In the genomic region with DNA sequence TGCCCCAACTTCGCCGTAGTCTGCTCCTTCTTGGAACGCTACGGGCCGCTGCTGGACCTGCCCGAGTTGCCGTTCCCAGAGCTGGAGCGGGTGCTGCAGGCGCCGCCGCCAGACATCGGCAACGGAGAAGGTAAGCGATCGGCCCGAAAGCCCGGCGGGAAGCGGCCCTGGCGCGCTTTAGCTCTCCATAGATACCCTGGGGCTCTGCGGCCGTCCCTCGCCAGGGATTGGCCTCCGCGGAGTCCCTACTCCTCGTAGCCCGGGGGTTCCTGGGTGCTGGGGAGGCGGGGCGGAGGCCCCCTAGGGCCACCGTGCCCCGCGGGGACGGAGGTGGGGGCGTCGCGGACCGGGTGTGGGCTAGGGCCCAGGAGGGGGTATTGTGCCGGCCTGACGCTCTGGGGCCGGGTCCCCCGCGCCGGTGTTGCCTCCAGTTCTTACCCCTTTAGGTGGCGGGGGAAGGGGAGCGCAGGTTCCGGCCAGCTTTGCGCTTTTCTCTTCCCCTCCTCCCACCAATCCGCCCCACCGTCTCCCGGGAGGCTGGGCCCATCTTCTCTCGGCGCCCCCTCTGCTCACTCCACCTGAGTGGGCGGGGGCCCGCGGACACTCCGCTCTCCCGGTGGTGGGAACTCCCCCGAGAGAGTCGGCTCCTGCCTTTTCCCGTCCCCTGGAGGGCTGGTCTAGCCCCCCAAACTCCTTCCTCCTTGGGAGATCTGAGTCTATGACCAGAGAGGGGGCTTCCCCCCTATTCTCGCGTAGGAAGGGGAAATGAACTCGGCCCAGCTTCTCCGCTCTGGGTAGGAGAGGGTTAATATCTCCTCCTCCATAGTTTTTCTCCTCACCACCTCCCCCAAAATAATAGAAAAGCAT, we compare ENCODE assay signal across 8 mouse cellular contexts. TPM values are rescaled to one million over a fixed set of nuclear protein-coding genes. Genes with fewer than 3 reads are reported as not detected.
A peak's percentile ranks its signal among the peaks of the same experiment; 100 is the strongest.
DNase-seq lines count a peak whose midpoint lies in the region; ATAC-seq lines count a peak whose summit lies in the region.

No protein-coding gene starts in this region.

- ATAC-seq in erythroblast, adult 5-6 weeks (replicated peaks; ENCODE audit: low FRiP score, poor library complexity, severe bottlenecking), result peak; percentile 24
- ATAC-seq in heart, embryonic 11.5 days (replicated peaks; ENCODE audit: insufficient number of reproducible peaks, low FRiP score, low TSS enrichment), result peak; percentile 52
- ATAC-seq in kidney, embryonic 16.5 days (ENCODE audit: low FRiP score, low TSS enrichment), result peak; percentile 43
- ATAC-seq in liver, embryonic 12.5 days, result peak; percentile 49
- peak; percentile 53 for ATAC-seq in stomach, embryonic 14.5 days (ENCODE audit: insufficient number of reproducible peaks, insufficient read depth, low FRiP score, low read depth)

- H3K9me3 ChIP-seq in heart, embryonic 11.5 days (replicated peaks; ENCODE audit: control insufficient read depth, low read length), result no peaks in the 10 kb centered on the region
- peaks cover 3% of the 10 kb centered on the region for H3K9me3 ChIP-seq in kidney, embryonic 16.5 days (ENCODE audit: low read length)
- H3K9me3 ChIP-seq in liver, embryonic 12.5 days (replicated peaks), result no peaks in the 10 kb centered on the region
- H3K9me3 ChIP-seq in stomach, embryonic 14.5 days (ENCODE audit: control insufficient read depth, low read depth, low read length), result no peaks in the 10 kb centered on the region

- no peaks in the 10 kb centered on the region for H3K36me3 ChIP-seq in heart, embryonic 11.5 days (ENCODE audit: control insufficient read depth, insufficient read depth, low read length)
- H3K36me3 ChIP-seq in kidney, embryonic 16.5 days (ENCODE audit: insufficient read depth, low read length), result no peaks in the 10 kb centered on the region
- H3K36me3 ChIP-seq in liver, embryonic 12.5 days, result no peaks in the 10 kb centered on the region
- H3K36me3 ChIP-seq in stomach, embryonic 14.5 days (ENCODE audit: control insufficient read depth, insufficient read depth, low read length), result no peaks in the 10 kb centered on the region; the same call in 1 of the 2 replicates

- peaks cover 9% of the 10 kb centered on the region; the same call in 1 of the 2 replicates for H3K4me1 ChIP-seq in heart, embryonic 11.5 days (ENCODE audit: control insufficient read depth, insufficient read depth, low read length)
- H3K4me1 ChIP-seq in kidney, embryonic 16.5 days (ENCODE audit: insufficient read depth, low read length), result peaks cover 10% of the 10 kb centered on the region
- peaks cover 32% of the 10 kb centered on the region for H3K4me1 ChIP-seq in liver, embryonic 12.5 days
- H3K4me1 ChIP-seq in stomach, embryonic 14.5 days (ENCODE audit: control insufficient read depth, insufficient read depth, low read length), result peaks cover 11% of the 10 kb centered on the region; the same call in 1 of the 2 replicates

- peak overlapping the region; percentile 100 for H3K9ac ChIP-seq in heart, embryonic 11.5 days (ENCODE audit: low read depth, low read length)
- H3K9ac ChIP-seq in kidney, embryonic 16.5 days (replicated peaks; ENCODE audit: low read length), result peak overlapping the region; percentile 99
- peak overlapping the region; percentile 99 for H3K9ac ChIP-seq in liver, embryonic 12.5 days
- H3K9ac ChIP-seq in stomach, embryonic 14.5 days (replicated peaks; ENCODE audit: low read depth, low read length), result peak overlapping the region; percentile 99

- H3K27ac ChIP-seq in heart, embryonic 11.5 days (ENCODE audit: low read depth, low read length), result peak overlapping the region; percentile 94
- H3K27ac ChIP-seq in kidney, embryonic 16.5 days (ENCODE audit: low read length), result peak overlapping the region; percentile 97
- H3K27ac ChIP-seq in liver, embryonic 12.5 days, result peak overlapping the region; percentile 95
- peak overlapping the region; percentile 99 for H3K27ac ChIP-seq in stomach, embryonic 14.5 days (ENCODE audit: low read length)

- DNase-seq in CD4-positive helper T cell, adult 2 months (ENCODE audit: low read depth, low spot score), result peak; percentile 67
- DNase-seq in adrenal gland, postnatal 36 days, result peak; percentile 49 to 61
- peak; percentile 61 for DNase-seq in naive thymus-derived CD4-positive, alpha-beta T cell, adult 2 months (ENCODE audit: low read depth)

- peak overlapping the region; percentile 100 for H3K4me3 ChIP-seq in heart, embryonic 11.5 days (ENCODE audit: low read depth, low read length)
- peak overlapping the region; percentile 99 for H3K4me3 ChIP-seq in kidney, embryonic 16.5 days (ENCODE audit: low read length)
- peak overlapping the region; percentile 98 for H3K4me3 ChIP-seq in liver, embryonic 12.5 days
- H3K4me3 ChIP-seq in stomach, embryonic 14.5 days (ENCODE audit: low read depth, low read length), result peak overlapping the region; percentile 100

- under 1% methylated on average over 58 of the region's 65 CpGs for WGBS in heart, embryonic 11.5 days (ENCODE audit: insufficient replicate concordance)
- 1% methylated on average over 56 of the region's 65 CpGs for WGBS in kidney, embryonic 16.5 days
- under 1% methylated on average over 63 of the region's 65 CpGs for WGBS in liver, embryonic 12.5 days (ENCODE audit: insufficient replicate concordance)
- under 1% methylated on average over 63 of the region's 65 CpGs for WGBS in stomach, embryonic 14.5 days

- no peaks in the 10 kb centered on the region for H3K27me3 ChIP-seq in heart, embryonic 11.5 days (ENCODE audit: control insufficient read depth, insufficient read depth, low read length)
- H3K27me3 ChIP-seq in kidney, embryonic 16.5 days (ENCODE audit: insufficient read depth, low read length), result no peaks in the 10 kb centered on the region
- no peaks in the 10 kb centered on the region for H3K27me3 ChIP-seq in liver, embryonic 12.5 days (replicated peaks)
- H3K27me3 ChIP-seq in stomach, embryonic 14.5 days (ENCODE audit: control insufficient read depth, insufficient read depth, low read length), result no peaks in the 10 kb centered on the region

- H3K4me2 ChIP-seq in heart, embryonic 11.5 days, result peak overlapping the region; percentile 90
- H3K4me2 ChIP-seq in kidney, embryonic 16.5 days (replicated peaks; ENCODE audit: low read depth, low read length), result peak overlapping the region; percentile 88
- H3K4me2 ChIP-seq in liver, embryonic 12.5 days, result peak overlapping the region; percentile 96
- H3K4me2 ChIP-seq in stomach, embryonic 14.5 days (replicated peaks; ENCODE audit: low read depth, low read length), result peak overlapping the region; percentile 73

RNA-seq across cellular contexts. Expression of a gene that starts 0.5 kb away (rescaled TPM):
- total RNA-seq in adrenal gland, postnatal 36 days (2021), result 10 to 100 TPM; 25.8 to 30.5 TPM
- total RNA-seq in erythroblast, adult 5-6 weeks (2015; ENCODE audit: low replicate concordance), result 11.0 and 14.0 TPM in 2 replicates
- 21.8 and 27.5 TPM in 2 replicates for total RNA-seq in erythroblast, adult 5-6 weeks (2017; ENCODE audit: low replicate concordance)
- 13.3 and 16.2 TPM in 2 replicates for polyA plus RNA-seq in heart, embryonic 11.5 days (2014; fragmentation: Nextera tagmentation; extraction: Ambion mirVana)
- 18.8 and 20.9 TPM in 2 replicates for polyA plus RNA-seq in kidney, embryonic 16.5 days (2015; fragmentation: Nextera tagmentation; extraction: Ambion mirVana)
- polyA plus RNA-seq in liver, embryonic 12.5 days (2016; fragmentation: Nextera tagmentation; extraction: Ambion mirVana), result 8.1 and 10.7 TPM in 2 replicates
- polyA plus RNA-seq in stomach, embryonic 14.5 days (2014; fragmentation: Nextera tagmentation; extraction: Ambion mirVana), result 26.8 and 33.3 TPM in 2 replicates

RNA-seq across cellular contexts. Expression of a gene that starts 0.9 kb away (rescaled TPM):
- total RNA-seq in adrenal gland, postnatal 36 days (2021), result 10 to 100 TPM; 32.2 to 40.7 TPM
- 5.2 and 6.1 TPM in 2 replicates for total RNA-seq in erythroblast, adult 5-6 weeks (2015; ENCODE audit: low replicate concordance)
- total RNA-seq in erythroblast, adult 5-6 weeks (2017; ENCODE audit: low replicate concordance), result 1.0 and 1.7 TPM in 2 replicates
- polyA plus RNA-seq in heart, embryonic 11.5 days (2014; fragmentation: Nextera tagmentation; extraction: Ambion mirVana), result 34.1 and 37.0 TPM in 2 replicates
- polyA plus RNA-seq in kidney, embryonic 16.5 days (2015; fragmentation: Nextera tagmentation; extraction: Ambion mirVana), result 57.5 and 58.5 TPM in 2 replicates
- polyA plus RNA-seq in liver, embryonic 12.5 days (2016; fragmentation: Nextera tagmentation; extraction: Ambion mirVana), result 17.4 and 17.6 TPM in 2 replicates
- polyA plus RNA-seq in stomach, embryonic 14.5 days (2014; fragmentation: Nextera tagmentation; extraction: Ambion mirVana), result 56.8 and 62.4 TPM in 2 replicates

Comparison
In these comparisons a context has a peak if more than half of its experiments do, and no peak if none do; other contexts are left out.
1. Peak in every context shown above with its lines: DNase-seq, ATAC-seq, H3K4me3 ChIP-seq and H3K27ac ChIP-seq.